Mouse (Mus musculus) granulocyte monocyte progenitor cell, adult 5-6 weeks (primary cell): ENCODE results near the gene Rab3ip. TPM values are rescaled to one million over a fixed set of nuclear protein-coding genes. Genes with fewer than 3 reads are reported as not detected.

Experiments used
- ATAC-seq: replicated peaks from 2 replicates; pipeline ENCODE4 v1.8.0; 2016; ENCODE audit warnings: mild to moderate bottlenecking, moderate TSS enrichment, inconsistent platforms; ENCODE audit not compliant: poor library complexity, severe bottlenecking
- total RNA-seq, 2 experiments: library from RNA; stranded (forward) in 1 of 2; stranded (reverse) in 1 of 2; fragments of 200-712, 200-1000 nt in 1 of 2; fragments of >200 nt in 1 of 2; fragmentation: Nextera tagmentation in 1 of 2; gene quantifications; 2 replicates each; pipeline ENCODE4 v1.2.3; 2014 to 2017

Rab3ip gene
- total RNA-seq, 2 experiments from 2014 or later = 19.2 to 26.3 TPM

DNA sequence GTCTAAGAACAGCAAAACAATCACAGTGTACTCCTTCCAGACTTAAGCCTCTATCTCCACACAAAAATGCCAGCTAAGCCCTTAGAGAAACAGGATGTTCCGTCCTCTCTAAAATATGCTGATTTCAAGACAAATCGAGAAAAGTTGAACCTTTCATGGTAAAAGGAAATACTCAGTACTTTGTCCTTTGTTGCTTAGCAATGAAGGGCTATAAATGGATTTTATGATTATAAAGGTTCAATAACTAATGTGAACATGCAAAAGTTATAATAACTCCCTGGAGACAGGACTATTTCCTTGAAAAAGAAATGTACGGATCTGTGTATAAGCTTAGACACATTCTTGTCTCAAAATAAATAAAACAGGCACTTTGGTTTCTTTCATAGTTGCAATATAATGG is 66.0 kb downstream of the Rab3ip start:
- ATAC-seq = no peak

DNA sequence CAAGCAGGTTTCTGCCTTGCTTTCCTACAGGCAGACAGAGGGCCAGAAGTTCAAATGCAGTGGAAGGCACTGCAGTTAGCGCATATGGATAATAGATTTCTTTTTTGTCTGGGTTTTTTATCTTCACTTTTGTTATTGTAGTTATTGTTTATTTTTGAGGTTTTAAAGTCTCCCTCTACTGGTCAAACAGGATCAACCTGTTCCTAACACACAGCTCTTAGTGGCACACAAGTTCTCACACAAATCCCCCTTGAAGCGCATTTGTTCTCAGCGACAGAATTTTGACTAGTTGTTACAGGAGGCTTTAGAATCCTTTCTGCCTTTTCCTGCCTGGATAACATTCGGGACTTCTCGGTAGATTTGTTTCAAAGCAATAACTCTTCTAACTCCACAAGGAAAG is 67.0 kb downstream of the Rab3ip start:
- ATAC-seq = no peak

DNA sequence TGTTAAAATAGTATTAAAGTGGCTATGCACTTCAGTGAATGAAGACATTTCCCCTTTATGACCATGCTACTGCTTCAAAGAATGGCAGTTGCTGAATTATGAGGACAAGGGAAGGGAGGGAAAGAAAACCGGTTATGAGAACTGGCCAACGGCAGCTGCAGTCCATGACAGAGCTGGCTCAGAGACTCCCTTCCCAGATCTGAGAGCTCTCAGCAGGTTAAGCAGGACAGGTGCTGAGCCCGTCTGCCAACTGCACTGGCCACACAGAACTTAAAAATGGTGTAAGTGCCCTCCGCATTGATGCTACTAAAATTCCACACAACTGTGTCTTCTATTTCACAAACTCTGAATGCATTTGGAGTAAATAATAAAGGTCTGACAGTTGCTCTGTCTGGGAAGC is 73.1 kb downstream of the Rab3ip start:
- ATAC-seq = no peak

DNA sequence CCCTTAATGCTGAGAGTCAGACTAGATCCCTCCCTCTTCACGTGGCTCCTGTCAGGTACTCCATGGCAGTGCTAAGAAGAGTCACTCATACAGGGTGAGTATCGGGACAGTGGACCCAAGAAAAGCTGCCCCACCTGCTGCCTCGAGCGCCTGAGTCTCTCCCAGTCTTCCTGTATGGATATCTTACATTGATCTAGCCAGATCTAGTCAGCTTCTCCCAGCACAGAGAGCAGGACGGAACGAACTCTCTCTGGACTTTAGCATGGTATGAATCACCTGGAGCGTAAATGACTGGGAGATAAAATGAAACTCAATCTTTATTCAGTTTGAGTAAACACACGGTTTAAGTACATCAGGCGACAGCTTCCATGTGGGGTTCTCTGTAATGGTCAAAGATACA is 76.1 kb downstream of the Rab3ip start:
- no peak for ATAC-seq

DNA sequence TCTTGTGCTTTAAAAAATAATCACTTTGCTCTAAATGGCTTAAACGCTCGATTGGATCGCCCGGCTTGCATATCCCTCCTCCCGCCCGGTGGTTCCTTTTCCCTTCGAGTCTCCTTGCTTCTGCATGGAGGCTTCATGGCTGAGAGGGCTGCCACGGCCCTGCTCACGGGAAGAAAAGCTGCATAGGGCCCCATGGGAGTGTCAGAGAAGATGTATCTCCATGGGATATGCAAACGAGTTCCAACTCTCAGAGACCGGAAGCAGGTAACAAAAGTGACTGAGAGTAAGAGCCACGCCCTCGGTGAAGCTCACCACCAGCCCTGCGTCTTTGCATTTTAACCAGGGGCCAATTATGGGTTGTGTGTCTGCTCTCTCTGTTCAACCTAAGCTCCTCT is 78.6 kb downstream of the Rab3ip start:
- no peak for ATAC-seq

DNA sequence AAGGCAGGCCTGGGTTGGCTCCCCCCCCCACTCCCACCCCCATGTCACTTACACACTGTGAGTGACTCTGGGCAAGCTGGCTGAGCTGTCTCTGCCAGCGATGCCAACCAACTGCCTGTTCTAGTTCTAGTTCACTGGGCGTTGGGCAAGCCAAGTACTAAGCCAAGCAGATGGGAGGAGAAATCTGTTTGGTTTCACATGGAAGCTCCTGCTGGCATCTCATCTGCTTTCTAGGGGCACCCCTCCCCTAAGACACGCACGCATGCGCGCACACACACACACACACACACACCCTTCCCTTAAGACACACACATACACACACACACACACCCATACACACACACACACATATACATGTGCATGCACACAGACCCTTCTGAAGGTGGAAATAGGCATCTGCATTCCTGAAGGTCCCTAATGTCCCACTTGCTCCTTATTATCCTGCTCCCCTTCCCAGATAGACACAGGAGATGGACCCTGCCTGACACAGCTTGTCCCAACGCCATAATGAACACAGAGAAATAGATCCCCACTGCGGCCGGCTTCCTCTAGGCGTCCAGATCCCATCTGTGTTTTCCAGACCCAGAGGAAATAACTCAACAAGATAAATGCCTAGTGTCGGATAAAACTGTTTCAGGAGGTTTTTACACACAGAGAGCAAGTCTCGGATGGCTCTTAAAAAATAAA is 79.1 kb downstream of the Rab3ip start:
- no peak for ATAC-seq

DNA sequence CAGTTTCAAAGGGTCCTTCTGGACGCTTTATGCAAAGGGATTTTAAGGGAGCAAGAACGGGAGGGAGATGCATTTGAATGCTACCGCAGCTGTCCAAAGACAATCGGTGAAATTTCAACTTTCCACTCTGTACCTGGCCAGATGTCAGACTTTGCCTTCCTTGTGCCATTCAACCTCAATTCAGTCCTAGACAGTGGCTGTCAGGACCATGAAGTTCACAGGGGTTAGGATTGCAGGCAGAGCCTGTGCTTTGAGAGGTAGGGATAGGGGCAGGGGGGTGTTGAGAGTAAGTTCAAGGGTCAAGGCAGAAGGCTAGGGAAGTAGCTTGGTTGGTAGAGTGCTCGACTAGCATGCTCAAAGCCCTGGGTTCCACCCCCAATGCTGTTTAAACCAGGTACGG is 79.8 kb downstream of the Rab3ip start:
- ATAC-seq = no peak

Other genes starting within 250 kb of the Rab3ip start
- gene Myrfl, start 53.9 kb downstream of the Rab3ip start, total RNA-seq (2014; fragmentation: Nextera tagmentation) = not detected in 2 replicates
- gene Myrfl, start 53.9 kb downstream of the Rab3ip start, total RNA-seq (2017) = not detected in 2 replicates
- not detected in 2 replicates for gene Gm10271, start 21.8 kb upstream of the Rab3ip start, total RNA-seq (2014; fragmentation: Nextera tagmentation)
- gene Gm10271, start 21.8 kb upstream of the Rab3ip start, total RNA-seq (2017) = not detected in 2 replicates
- gene Best3, start 35.5 kb upstream of the Rab3ip start, total RNA-seq (2014; fragmentation: Nextera tagmentation) = not detected in 2 replicates
- gene Best3, start 35.5 kb upstream of the Rab3ip start, total RNA-seq (2017) = not detected in 2 replicates
- not detected in 2 replicates for gene Lrrc10, start 94.6 kb upstream of the Rab3ip start, total RNA-seq (2014; fragmentation: Nextera tagmentation)
- not detected in 2 replicates for gene Lrrc10, start 94.6 kb upstream of the Rab3ip start, total RNA-seq (2017)
- 387 and 450 TPM in 2 replicates for gene Cct2, start 113.0 kb upstream of the Rab3ip start, total RNA-seq (2014; fragmentation: Nextera tagmentation)
- gene Cct2, start 113.0 kb upstream of the Rab3ip start, total RNA-seq (2017) = 517 and 619 TPM in 2 replicates
- 32.6 and 36.4 TPM in 2 replicates for gene Frs2, start 197.8 kb upstream of the Rab3ip start, total RNA-seq (2014; fragmentation: Nextera tagmentation)
- gene Frs2, start 197.8 kb upstream of the Rab3ip start, total RNA-seq (2017) = 12.1 and 12.9 TPM in 2 replicates